Mouse (Mus musculus): ENCODE data around the gene Cpe.

- TF ChIP-seq POLR2A (IDR thresholded peaks at IDR 0.05; ENCODE audit: low read depth, low read length) (no peak), CTCF (IDR thresholded peaks at IDR 0.05; ENCODE audit: borderline replicate concordance, insufficient read depth, low read length) (no peak)
Observed at GRCm38 (mm10) chr8:64664811-64665210, 28.0 kb downstream of the Cpe start.
